Mouse (Mus musculus): Measurements from ENCODE around the gene Olfr807.

Gene Olfr807

GRCm38 (mm10) chr10:129757693-129758092 is at the start of gene Olfr807:
Gene Olfr807, minus strand, starts transcription at chr10:129757793.
- DNase-seq (ENCODE audit: low spot score in 2 of 2), result no peak

- no peak for DNase-seq (ENCODE audit: low spot score in 2 of 2)
Measured at GRCm38 (mm10) chr10:129804296-129804695, 46.7 kb upstream of the Olfr807 start, which contains the start of gene Olfr811. Gene Olfr811, minus strand, starts transcription at chr10:129804396.

GRCm38 (mm10) chr10:129794817-129795216 is 37.2 kb upstream of the Olfr807 start, which contains the start of gene Olfr810:
Gene Olfr810, minus strand, starts transcription at chr10:129794917.
- DNase-seq (ENCODE audit: low spot score in 2 of 2), result no peak

- DNase-seq (ENCODE audit: low spot score in 2 of 2), result no peak
Measured at GRCm38 (mm10) chr10:129778123-129778522, 20.5 kb upstream of the Olfr807 start.

GRCm38 (mm10) chr10:129774338-129774737 is 16.7 kb upstream of the Olfr807 start, which contains the start of gene Olfr809:
Gene Olfr809, plus strand, starts transcription at chr10:129774638.
- no peak for DNase-seq (ENCODE audit: low spot score in 2 of 2)

- DNase-seq (ENCODE audit: low spot score in 2 of 2), result no peak
Measured at GRCm38 (mm10) chr10:129765182-129765581, 7.6 kb upstream of the Olfr807 start, which contains the start of gene Olfr808. Gene Olfr808, plus strand, starts transcription at chr10:129765482.

GRCm38 (mm10) chr10:129741821-129742220 is 15.8 kb downstream of the Olfr807 start, which contains the start of gene Olfr806:
Gene Olfr806, minus strand, starts transcription at chr10:129741921.
- DNase-seq (ENCODE audit: low spot score in 2 of 2), result no peak

- DNase-seq (ENCODE audit: low spot score in 2 of 2), result no peak
Measured at GRCm38 (mm10) chr10:129729275-129729674, 28.3 kb downstream of the Olfr807 start, which contains the start of gene Olfr805. Gene Olfr805, minus strand, starts transcription at chr10:129729375.
